Mouse (Mus musculus): Measurements from ENCODE around the gene A4gnt.

GRCm38 (mm10) chr9:99671603-99672002 is 59.3 kb downstream of the A4gnt start:
- TF ChIP-seq POLR2A (IDR thresholded peaks at IDR 0.05; ENCODE audit: borderline replicate concordance, low read depth, low read length) (no peak), CTCF (IDR thresholded peaks at IDR 0.05; ENCODE audit: low read depth, low read length) (no peak)
